Mouse (Mus musculus): ENCODE data around the gene Cmpk2. TPM values are rescaled to one million over a fixed set of nuclear protein-coding genes. Genes with fewer than 3 reads are reported as not detected.

Gene Cmpk2
- 7.8 TPM for polyA plus RNA-seq (2014; fragmentation: Illumina TruSeq; extraction: RNeasy Lipid Tissue Mini Kit (QIAGEN cat#74804); ENCODE audit: low read depth, low replicate concordance)

GRCm38 (mm10) chr12:26469098-26470041 is at the start of gene Cmpk2:
Gene Cmpk2, plus strand, starts transcription at chr12:26469204.

GRCm38 (mm10) chr12:26456028-26456698 is 12.8 kb upstream of the Cmpk2 start, which contains the start of gene Rsad2:
Gene Rsad2, minus strand, starts transcription at chr12:26456452.

Other genes with a start within 250 kb of the Cmpk2 start
- 9.2 TPM for gene Rnf144a, start 54.0 kb upstream of the Cmpk2 start, polyA plus RNA-seq (2014; fragmentation: Illumina TruSeq; extraction: RNeasy Lipid Tissue Mini Kit (QIAGEN cat#74804); ENCODE audit: low read depth, low replicate concordance)
- gene Rsad2, start 12.8 kb upstream of the Cmpk2 start, polyA plus RNA-seq (2014; fragmentation: Illumina TruSeq; extraction: RNeasy Lipid Tissue Mini Kit (QIAGEN cat#74804); ENCODE audit: low read depth, low replicate concordance) = 12.6 TPM